Mouse (Mus musculus) layer of hippocampus, postnatal 10 days (tissue): Measurements from ENCODE around the gene Lix1l. TPM values are rescaled to one million over a fixed set of nuclear protein-coding genes. Genes with fewer than 3 reads are reported as not detected.
"Not testable (repeated sequence)": the region's sequence is repeated elsewhere in the genome, so short reads cannot be mapped to it uniquely, and the experiment has no call there.

Experiments used
- DNase-seq, 2 experiments: peaks; one replicate each; pipeline ENCODE4 v3.0.0; 2021; ENCODE audit warnings: low spot score in 2 of 2
- total RNA-seq, 2 experiments: library from RNA; stranded (reverse); gene quantifications; 2 replicates each; pipeline ENCODE4 v1.2.3; 2021

Lix1l gene
- total RNA-seq, 2 experiments from 2014 or later = 40.8 to 44.5 TPM

GRCm38 (mm10) chr3:96623201-96623600, 22.3 kb downstream of the Lix1l start:
- DNase-seq = no peak

DNA sequence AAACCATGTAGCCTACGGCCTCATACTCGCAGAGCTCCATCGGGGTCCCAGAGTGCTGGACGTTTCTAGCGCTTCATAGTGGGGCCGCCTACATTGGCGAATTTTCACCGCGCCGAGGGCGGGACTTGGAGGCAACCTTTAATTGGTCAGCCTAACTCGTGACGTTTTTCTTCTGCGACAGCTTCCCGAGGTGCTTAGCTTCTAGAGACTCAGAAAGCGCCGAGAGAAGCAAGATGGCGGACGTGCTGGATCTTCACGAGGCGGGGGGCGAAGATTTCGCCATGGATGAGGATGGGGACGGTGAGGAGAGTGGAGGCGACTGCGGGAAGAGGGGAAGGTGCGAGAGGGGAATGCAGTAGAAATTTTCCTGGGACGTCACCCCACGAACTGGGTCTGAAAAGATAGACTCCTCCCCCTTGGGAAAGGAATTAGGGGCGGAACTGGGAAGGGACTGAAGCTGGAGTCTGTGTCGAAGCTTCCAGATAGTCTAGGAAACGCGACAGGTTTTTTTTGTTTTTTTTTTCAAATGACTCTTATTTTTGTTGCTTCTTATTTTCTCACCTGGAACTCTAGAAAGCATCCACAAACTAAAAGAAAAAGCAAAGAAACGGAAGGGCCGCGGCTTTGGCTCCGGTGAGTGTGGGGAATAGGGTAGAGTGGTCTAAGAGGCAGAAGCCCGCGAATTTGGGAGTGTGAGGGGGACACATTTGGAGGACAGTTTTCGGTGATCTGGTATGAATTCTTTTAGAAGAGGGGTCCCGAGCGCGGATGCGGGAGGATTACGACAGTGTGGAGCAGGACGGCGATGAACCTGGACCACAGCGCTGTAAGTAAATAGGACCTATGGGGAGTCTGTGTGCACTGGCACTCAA, 29.0 kb downstream of the Lix1l start, which contains the start of gene Rbm8a:
TSS of gene Rbm8a (plus strand) at position 205 of the 872 bp plus-strand sequence.
- peak; percentile 96 to 97 for DNase-seq

- no peak for DNase-seq
Observed at GRCm38 (mm10) chr3:96632058-96632457, 31.1 kb downstream of the Lix1l start.

GRCm38 (mm10) chr3:96634015-96634414, 33.1 kb downstream of the Lix1l start:
- DNase-seq = no peak

DNA sequence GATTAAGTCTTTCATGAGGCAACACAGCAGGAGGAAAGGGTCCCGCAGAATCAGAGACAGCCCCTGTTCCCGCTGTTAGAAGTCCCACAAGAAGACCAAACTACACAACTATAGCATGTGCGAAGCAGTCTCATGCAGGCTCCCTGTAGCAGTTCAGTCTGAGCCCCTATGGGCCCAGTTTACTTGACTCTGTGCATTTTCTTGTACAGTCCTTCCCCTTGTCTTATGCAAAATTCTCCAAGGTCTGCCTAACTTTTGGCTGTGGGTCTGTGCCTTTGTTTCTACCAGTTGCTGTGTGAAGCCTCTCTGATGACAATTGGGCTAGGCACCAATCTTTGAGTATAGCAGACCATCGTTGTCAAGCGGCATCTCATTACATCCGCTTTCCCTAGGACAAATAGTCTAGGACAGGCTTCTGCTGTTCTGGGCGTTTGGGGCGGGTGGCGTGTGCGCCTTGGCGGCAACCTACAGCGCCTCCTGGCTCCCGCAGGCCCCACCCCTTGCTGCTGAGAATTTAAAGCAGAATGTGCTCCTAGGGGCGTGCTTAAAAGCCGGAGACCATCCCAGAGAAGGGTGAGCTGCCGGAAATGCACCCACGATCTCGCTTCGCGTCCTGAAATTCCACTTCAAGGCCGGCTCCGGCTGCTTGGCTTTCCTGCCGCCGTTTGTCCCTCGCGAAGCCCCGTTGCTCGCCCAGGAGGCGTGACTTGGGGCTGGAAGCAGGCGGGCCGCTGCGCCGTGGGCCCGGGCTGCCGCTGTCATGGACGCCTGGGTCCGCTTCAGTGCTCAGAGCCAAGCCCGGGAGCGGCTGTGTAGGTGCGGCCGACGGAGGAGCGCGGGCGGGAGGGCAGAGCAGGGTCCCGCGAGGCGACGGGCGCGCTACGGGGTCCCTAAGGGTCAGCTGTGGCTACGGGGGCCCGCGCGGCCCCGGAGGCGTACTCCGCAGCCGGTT, 34.3 kb downstream of the Lix1l start, which contains the start of the genes Pex11b and Gm42957:
TSS of gene Pex11b (plus strand) at position 449 of the 952 bp plus-strand sequence.
TSS of gene Gm42957 (plus strand) at position 547 of the 952 bp plus-strand sequence.
- peak; percentile 82 to 86 for DNase-seq

GRCm38 (mm10) chr3:96635906-96636305, 35.0 kb downstream of the Lix1l start:
- DNase-seq = no peak

DNA sequence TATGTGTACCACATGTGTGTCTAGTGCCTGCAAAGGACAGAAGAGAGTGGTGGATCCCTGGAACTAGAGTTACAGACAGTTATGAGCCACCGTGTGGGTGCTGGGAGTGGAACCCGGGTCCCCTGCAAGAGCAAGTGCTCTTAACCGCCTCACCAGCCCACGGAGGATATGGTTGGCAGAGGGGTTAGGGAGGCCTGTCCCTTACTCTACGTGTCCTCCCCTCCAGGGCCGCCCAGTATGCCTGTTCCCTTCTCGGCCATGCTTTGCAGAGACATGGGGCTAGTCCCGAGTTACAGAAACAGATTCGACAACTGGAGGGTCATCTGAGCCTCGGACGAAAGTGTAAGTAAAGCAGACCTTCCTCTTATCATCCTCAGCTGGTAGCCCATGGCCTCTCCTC, 35.5 kb downstream of the Lix1l start:
- DNase-seq = no peak

- peak; percentile 52 to 54 for DNase-seq
Observed at GRCm38 (mm10) chr3:96639219-96639618, 38.3 kb downstream of the Lix1l start.

- DNase-seq = peak; percentile 42 to 50
Observed at GRCm38 (mm10) chr3:96645018-96645649, 44.2 kb downstream of the Lix1l start, which contains the start of gene Itga10. TSS of gene Itga10 (plus strand) at chr3:96645584.

DNA sequence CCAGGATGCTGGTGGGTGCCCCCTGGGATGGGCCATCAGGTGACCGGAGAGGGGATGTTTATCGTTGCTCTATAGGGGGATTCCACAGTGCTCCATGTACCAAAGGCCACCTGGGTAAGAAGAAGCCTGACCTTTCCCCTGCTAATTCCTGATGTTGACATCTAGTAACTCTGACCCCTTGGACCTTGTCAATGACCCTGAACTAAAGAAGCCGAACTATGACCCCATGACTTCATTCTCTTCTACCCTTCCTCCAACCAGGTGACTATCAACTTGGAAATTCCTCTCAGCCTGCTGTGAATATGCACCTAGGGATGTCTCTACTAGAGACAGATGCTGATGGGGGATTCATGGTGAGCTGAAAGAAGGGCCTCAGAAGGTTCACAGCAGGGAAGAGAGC, 46.4 kb downstream of the Lix1l start:
- DNase-seq = no peak

GRCm38 (mm10) chr3:96660901-96661300, 60.0 kb downstream of the Lix1l start:
- DNase-seq = no peak

DNA sequence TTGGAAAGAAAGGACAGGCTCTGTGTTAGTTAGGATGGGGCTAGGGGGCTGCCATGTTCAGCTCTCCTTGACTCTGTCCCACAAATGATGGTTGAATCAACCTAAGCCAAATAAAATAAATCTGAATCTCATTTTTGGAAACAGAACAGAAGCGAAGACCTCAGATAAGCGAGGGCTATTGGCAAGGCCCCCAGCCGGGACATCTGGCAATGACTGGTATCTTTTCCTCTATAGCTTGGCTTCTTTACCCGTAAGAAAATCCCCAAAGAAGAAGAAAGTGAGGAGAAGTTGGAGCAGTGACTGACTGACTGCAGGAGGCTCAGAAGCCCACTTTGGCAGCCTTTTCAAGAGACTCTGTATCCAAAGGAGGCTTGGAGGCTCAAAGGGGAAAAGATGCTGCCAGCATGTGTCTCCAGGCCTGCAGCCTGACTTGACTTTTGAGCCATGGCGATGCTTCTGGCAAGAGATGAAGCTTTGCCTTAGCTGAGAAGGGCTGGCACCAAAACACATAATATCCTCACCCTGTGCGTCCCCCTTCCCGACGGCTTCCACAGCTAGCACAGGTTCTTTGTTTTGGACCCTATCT, 61.9 kb downstream of the Lix1l start:
- DNase-seq = no peak

- DNase-seq = peak; percentile 93 to 94
Observed at GRCm38 (mm10) chr3:96663432-96664239, 62.7 kb downstream of the Lix1l start.

GRCm38 (mm10) chr3:96665732-96666363, 64.9 kb downstream of the Lix1l start:
- DNase-seq = not testable (repeated sequence)

DNA sequence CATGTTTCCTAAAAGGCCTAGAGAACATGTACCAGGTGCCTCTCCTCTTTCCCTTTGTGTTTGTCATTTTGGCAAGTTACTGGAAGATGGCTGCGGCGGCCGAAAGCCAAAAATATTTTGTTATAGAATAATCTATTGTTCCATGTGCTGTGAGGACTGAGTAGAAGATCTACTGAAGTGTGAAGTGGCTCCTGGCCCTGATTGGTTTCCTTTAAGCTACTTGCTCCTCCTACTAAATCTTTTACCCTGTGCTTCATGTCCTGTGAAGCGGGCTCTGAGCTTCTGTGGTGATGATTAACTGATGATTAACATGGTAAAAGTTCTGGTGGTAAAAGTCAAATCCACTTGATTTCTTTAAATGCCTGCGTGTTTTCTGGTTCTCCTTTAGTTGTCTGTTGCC, 66.0 kb downstream of the Lix1l start:
- no peak for DNase-seq

GRCm38 (mm10) chr3:96667316-96667715, 66.4 kb downstream of the Lix1l start:
- DNase-seq = no peak

DNA sequence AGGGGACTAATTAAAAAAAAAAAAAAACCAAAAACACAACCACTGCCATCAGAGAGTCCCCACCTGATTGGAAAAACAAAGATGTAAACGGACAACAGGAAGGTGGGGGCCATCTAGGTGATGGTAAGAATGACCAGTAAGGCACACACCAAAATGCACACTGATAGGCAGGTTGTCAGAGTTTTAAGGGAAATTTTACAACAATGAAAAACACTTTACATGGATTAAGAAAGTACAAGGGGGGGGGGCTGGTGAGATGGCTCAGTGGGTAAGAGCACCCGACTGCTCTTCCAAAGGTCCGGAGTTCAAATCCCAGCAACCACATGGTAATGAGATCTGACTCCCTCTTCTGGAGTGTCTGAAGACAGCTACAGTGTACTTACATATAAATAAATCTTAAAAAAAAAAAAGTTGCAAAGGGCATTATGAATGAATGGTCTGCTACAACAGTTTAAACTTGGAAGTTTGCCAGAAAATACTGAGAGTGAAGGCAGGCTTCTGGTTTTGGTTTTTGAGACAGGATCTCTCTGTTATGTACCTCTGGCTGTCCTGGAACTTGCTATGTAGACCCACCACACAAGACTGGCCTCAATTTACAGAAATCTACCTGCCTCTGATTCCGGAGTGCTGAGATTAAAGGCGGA, 67.6 kb downstream of the Lix1l start:
- DNase-seq = no peak

DNA sequence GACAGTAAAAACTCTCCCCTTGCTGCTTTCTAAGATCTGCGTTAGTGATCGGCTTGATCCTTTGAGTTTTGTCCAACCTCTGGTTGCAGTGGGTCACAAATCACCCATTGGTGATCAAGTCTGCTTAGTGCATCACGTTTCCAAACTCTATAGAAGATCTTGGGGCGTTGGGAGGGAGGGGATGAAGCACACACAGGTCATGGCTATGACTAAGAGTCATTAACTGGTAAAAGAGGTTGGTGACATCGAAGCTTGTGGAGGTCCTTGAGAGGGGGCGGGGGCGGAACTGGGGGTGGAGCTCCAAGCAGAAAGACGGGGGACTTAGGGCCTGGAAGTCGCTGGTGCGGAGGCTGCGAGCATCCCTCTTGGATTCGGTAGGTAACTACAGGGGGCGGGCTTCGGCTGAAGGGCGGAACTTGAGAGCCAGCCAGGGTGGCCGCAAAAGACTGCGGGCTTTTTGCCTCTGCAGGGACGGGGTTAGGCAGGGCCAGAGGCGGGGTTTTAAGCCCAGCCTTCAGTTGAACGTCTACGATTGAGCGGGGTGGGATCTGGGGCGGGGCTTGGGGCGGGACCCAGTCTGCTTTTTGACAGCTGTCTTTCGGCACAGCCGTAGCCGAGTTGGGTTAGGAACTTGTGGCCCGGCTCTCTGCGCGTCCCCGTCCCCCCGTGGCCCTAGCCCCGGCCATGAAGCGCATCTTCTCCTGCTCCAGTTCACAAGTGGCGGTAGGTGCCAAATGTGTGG, 68.9 kb downstream of the Lix1l start, which contains the start of gene Ankrd35:
TSS of gene Ankrd35 (plus strand) at position 405 of the 742 bp plus-strand sequence.
- peak; percentile 66 to 76 for DNase-seq
